Mouse (Mus musculus): ENCODE results near the gene Sbk3. TPM values are rescaled to one million over a fixed set of nuclear protein-coding genes. Genes with fewer than 3 reads are reported as not detected.

Gene Sbk3
- polyA plus RNA-seq, 1 experiment from 2014 or later = not detected

Other genes with a start within 250 kb of the Sbk3 start
- 0.27 and 0.35 TPM in 2 replicates for gene Tmem150b, start 245.9 kb downstream of the Sbk3 start, polyA plus RNA-seq (2016; fragmentation: Nextera tagmentation; extraction: Ambion mirVana)
- 78.9 and 94.2 TPM in 2 replicates for gene Kmt5c, start 231.1 kb downstream of the Sbk3 start, polyA plus RNA-seq (2016; fragmentation: Nextera tagmentation; extraction: Ambion mirVana)
- gene Cox6b2, start 218.1 kb downstream of the Sbk3 start, polyA plus RNA-seq (2016; fragmentation: Nextera tagmentation; extraction: Ambion mirVana) = 31.3 and 32.5 TPM in 2 replicates
- gene Fam71e2, start 199.9 kb downstream of the Sbk3 start, polyA plus RNA-seq (2016; fragmentation: Nextera tagmentation; extraction: Ambion mirVana) = not detected in 2 replicates
- 0.24 and 0.77 TPM in 2 replicates for gene Il11, start 188.3 kb downstream of the Sbk3 start, polyA plus RNA-seq (2016; fragmentation: Nextera tagmentation; extraction: Ambion mirVana)
- gene Tmem190, start 188.2 kb downstream of the Sbk3 start, polyA plus RNA-seq (2016; fragmentation: Nextera tagmentation; extraction: Ambion mirVana) = not detected in 2 replicates
- 2.7 and 3.6 TPM in 2 replicates for gene Tmem238, start 181.5 kb downstream of the Sbk3 start, polyA plus RNA-seq (2016; fragmentation: Nextera tagmentation; extraction: Ambion mirVana)
- 306 and 310 TPM in 2 replicates for gene Rpl28, start 178.3 kb downstream of the Sbk3 start, polyA plus RNA-seq (2016; fragmentation: Nextera tagmentation; extraction: Ambion mirVana)
- 434 and 445 TPM in 2 replicates for gene Ube2s, start 158.6 kb downstream of the Sbk3 start, polyA plus RNA-seq (2016; fragmentation: Nextera tagmentation; extraction: Ambion mirVana)
- 4.0 and 4.6 TPM in 2 replicates for gene Shisa7, start 126.5 kb downstream of the Sbk3 start, polyA plus RNA-seq (2016; fragmentation: Nextera tagmentation; extraction: Ambion mirVana)
- gene Isoc2b, start 100.9 kb downstream of the Sbk3 start, polyA plus RNA-seq (2016; fragmentation: Nextera tagmentation; extraction: Ambion mirVana) = 2.1 and 2.7 TPM in 2 replicates
- 0.70 and 0.89 TPM in 2 replicates for gene Isoc2a, start 94.0 kb downstream of the Sbk3 start, polyA plus RNA-seq (2016; fragmentation: Nextera tagmentation; extraction: Ambion mirVana)
- 0.24 and 0.41 TPM in 2 replicates for gene Gm36210, start 64.7 kb downstream of the Sbk3 start, polyA plus RNA-seq (2016; fragmentation: Nextera tagmentation; extraction: Ambion mirVana)
- gene Zfp628, start 56.0 kb downstream of the Sbk3 start, polyA plus RNA-seq (2016; fragmentation: Nextera tagmentation; extraction: Ambion mirVana) = 4.0 and 4.6 TPM in 2 replicates
- gene Nat14, start 49.1 kb downstream of the Sbk3 start, polyA plus RNA-seq (2016; fragmentation: Nextera tagmentation; extraction: Ambion mirVana) = 18.1 and 19.4 TPM in 2 replicates
- gene Ssc5d, start 45.4 kb downstream of the Sbk3 start, polyA plus RNA-seq (2016; fragmentation: Nextera tagmentation; extraction: Ambion mirVana) = 0.89 and 1.4 TPM in 2 replicates
- not detected in 2 replicates for gene Sbk2, start 6.8 kb downstream of the Sbk3 start, polyA plus RNA-seq (2016; fragmentation: Nextera tagmentation; extraction: Ambion mirVana)
- gene Zfp579, start 25.0 kb upstream of the Sbk3 start, polyA plus RNA-seq (2016; fragmentation: Nextera tagmentation; extraction: Ambion mirVana) = 55.9 and 56.9 TPM in 2 replicates
- gene Zfp524, start 43.2 kb upstream of the Sbk3 start, polyA plus RNA-seq (2016; fragmentation: Nextera tagmentation; extraction: Ambion mirVana) = 9.5 and 9.6 TPM in 2 replicates
- 64.9 and 67.3 TPM in 2 replicates for gene Fiz1, start 43.5 kb upstream of the Sbk3 start, polyA plus RNA-seq (2016; fragmentation: Nextera tagmentation; extraction: Ambion mirVana)
- 0.69 TPM in 1 of 2 replicates, not detected in the other for gene Gm44973, start 44.3 kb upstream of the Sbk3 start, polyA plus RNA-seq (2016; fragmentation: Nextera tagmentation; extraction: Ambion mirVana)
- 6.7 and 7.3 TPM in 2 replicates for gene Zfp865, start 49.2 kb upstream of the Sbk3 start, polyA plus RNA-seq (2016; fragmentation: Nextera tagmentation; extraction: Ambion mirVana)
- 11.0 and 12.8 TPM in 2 replicates for gene Ccdc106, start 49.4 kb upstream of the Sbk3 start, polyA plus RNA-seq (2016; fragmentation: Nextera tagmentation; extraction: Ambion mirVana)
- not detected in 2 replicates for gene 4632433K11Rik, start 63.0 kb upstream of the Sbk3 start, polyA plus RNA-seq (2016; fragmentation: Nextera tagmentation; extraction: Ambion mirVana)
- gene Zfp784, start 67.3 kb upstream of the Sbk3 start, polyA plus RNA-seq (2016; fragmentation: Nextera tagmentation; extraction: Ambion mirVana) = 4.0 and 4.5 TPM in 2 replicates
- gene Zfp580, start 80.4 kb upstream of the Sbk3 start, polyA plus RNA-seq (2016; fragmentation: Nextera tagmentation; extraction: Ambion mirVana) = 44.9 and 46.3 TPM in 2 replicates
- 165 and 166 TPM in 2 replicates for gene U2af2, start 91.0 kb upstream of the Sbk3 start, polyA plus RNA-seq (2016; fragmentation: Nextera tagmentation; extraction: Ambion mirVana)
- 62.9 and 66.4 TPM in 2 replicates for gene Epn1, start 109.1 kb upstream of the Sbk3 start, polyA plus RNA-seq (2016; fragmentation: Nextera tagmentation; extraction: Ambion mirVana)
- not detected in 2 replicates for gene Rfpl4, start 145.8 kb upstream of the Sbk3 start, polyA plus RNA-seq (2016; fragmentation: Nextera tagmentation; extraction: Ambion mirVana)
- gene Rasl2-9, start 154.8 kb upstream of the Sbk3 start, polyA plus RNA-seq (2016; fragmentation: Nextera tagmentation; extraction: Ambion mirVana) = 0.40 and 0.51 TPM in 2 replicates
- gene Vmn1r55, start 178.5 kb upstream of the Sbk3 start, polyA plus RNA-seq (2016; fragmentation: Nextera tagmentation; extraction: Ambion mirVana) = not detected in 2 replicates
- gene Vmn1r56, start 225.6 kb upstream of the Sbk3 start, polyA plus RNA-seq (2016; fragmentation: Nextera tagmentation; extraction: Ambion mirVana) = not detected in 2 replicates
- gene Vmn1r57, start 247.3 kb upstream of the Sbk3 start, polyA plus RNA-seq (2016; fragmentation: Nextera tagmentation; extraction: Ambion mirVana) = not detected in 2 replicates